Mouse (Mus musculus) left cerebral cortex, postnatal 25 days (tissue): ENCODE measurements around the gene Nrgn. TPM values are rescaled to one million over a fixed set of nuclear protein-coding genes. Genes with fewer than 3 reads are reported as not detected.

Experiments
- DNase-seq, 2 experiments: peaks; one replicate each; pipeline ENCODE4 v3.0.0; 2022; ENCODE audit warnings: low spot score in 2 of 2, mixed read lengths in 1 of 2
- intact Hi-C: fragments of 180-260 bp; cut with DNase I; formaldehyde crosslinking; loops from one replicate; pipeline ENCODE4 v1.15.1; 2025
- total RNA-seq, 2 experiments: library from RNA; stranded (reverse); gene quantifications; 2 replicates each; pipeline ENCODE4 v1.2.3; 2021

The Nrgn gene
- total RNA-seq = 1,000 to 10,000 TPM; 2,274 to 2,374 TPM

DNA sequence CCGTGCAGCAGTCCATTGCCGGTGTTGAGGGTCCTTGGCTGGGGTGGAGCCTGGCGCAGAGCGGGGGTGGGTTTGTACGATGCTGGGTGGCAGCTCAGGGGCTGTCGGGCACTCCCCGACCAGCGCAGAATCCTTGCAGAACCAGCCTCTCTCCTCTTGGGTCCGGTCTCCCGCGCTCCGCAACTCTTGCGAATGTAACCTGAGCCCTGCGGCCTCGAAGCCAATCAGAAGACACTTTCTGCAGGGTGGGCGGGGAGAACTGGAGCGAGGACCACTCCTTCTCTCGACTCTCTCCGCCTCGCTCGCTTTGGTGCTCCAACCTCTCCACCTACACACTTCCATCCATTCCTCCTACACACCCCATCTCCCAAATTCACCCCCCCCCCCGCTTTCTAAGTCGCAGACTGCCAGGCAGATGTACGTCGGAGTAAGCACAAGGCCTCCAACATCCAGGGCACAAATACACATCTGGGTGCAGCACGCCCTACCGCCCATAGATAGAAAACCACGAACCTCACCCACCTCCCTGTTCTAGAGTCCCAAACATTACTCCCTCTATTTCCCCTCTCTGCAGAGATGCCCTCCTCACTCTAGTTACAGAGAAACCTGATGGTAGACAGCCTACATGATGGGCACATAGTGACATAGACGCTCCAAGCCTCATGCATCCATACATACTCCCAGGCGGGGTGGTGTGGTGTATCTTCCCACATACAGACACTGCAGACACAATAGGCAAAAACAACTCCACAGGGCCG is at the start of gene Nrgn:
Gene Nrgn, minus strand, starts transcription at position 369 of the 758 bp plus-strand sequence.
- intact Hi-C loops = loop anchor here (1.0 to 5.0 kb wide), 3 partner anchors 16 to 125 kb away; partner anchors contain the start of gene Spa17
- peak; percentile 88 to 97 for DNase-seq

DNA sequence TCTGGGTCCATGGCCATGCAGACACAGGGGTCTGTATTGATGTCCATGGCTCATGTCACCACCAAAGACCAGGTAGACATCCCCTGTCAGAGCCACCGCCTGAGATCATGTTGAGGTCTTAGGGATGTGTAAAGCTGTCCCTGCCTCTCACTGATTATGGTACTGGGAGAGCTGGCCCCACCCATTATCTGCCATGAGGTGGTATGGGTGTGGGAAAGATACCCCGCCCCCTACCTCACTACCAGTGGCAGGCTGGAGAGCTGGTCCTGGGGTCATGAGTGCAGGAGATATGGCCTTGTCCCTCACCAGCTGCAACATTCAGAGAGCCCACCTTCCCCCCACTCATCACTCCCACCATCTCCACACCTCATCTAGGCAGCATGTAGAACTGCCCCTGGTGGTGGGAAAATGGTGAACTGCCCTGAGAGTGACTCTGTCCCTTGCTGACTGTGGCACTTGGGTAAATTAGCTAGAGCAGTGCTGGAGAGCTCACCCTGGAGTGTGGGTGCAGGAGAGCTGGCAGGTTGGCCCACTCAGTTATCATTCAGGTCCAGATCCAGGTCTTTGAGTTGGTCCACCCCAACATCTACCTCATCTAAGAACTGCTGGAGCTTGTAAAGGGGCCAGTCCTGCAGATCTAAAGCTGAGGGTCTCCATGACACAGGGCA is 48.0 kb upstream of the Nrgn start:
- intact Hi-C loops = no loop called here
- no peak for DNase-seq

DNA sequence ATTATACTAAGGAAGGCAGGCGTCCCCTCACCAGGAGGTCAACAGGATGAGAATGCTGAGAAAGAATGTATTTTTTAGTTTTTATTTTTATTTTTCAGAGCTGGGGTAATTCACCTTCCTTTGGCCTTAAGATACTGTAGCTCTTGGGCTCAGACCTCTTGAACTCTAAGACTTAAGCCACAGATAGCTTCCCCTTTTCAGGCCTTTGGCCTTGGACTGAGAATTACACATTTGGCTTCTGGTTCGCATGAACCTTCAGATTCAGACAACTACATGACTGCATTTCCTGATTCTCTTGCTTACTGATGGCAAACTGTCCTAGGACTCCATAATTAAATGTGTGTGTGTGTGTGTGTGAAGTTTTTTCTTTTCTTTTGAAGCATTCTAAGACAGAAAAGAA is 45.9 kb upstream of the Nrgn start:
- intact Hi-C loops = no loop called here
- DNase-seq = no peak

DNA sequence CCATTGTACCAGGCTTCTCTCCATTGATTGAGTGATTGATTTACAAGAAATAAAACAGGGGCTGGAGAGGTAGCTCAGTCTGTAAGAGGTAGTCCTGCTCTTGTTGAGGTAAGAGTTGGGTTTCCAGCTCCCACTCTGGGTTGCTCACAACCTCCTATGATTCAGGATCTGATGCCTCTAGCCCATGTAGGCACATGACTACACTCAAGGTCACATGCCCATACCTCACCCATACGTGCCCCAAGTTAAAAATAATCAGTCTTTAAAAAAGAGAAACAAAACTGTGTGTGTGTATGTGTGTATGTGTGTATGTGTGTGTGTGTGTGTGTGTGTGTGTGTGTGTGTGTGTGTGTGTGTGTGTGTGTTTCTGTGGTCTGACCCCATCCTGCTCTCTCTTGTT is 42.9 kb upstream of the Nrgn start:
- no peak for DNase-seq
- intact Hi-C loops = no loop called here

DNA sequence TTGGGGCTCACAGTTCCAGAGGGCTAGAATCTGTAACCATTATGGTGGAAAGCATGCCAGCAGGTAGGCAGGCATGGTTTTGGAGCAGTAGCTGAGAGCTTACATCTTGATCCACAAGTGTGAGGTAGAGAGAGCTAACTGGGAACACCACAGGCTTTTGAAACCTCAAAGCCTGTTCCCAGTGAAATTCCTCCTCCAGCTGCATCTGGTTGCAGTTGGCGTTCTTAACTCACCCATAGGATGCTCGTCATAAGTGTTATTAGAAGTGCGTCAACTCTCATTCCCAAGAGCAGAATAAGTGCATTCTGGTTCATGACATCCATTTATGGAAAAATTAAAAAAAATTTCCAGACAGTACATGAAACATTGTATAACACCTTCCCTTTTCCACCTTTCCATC is 41.0 kb upstream of the Nrgn start:
- intact Hi-C loops = no loop called here
- DNase-seq = peak in 1 of 2 experiments; percentile 51

DNA sequence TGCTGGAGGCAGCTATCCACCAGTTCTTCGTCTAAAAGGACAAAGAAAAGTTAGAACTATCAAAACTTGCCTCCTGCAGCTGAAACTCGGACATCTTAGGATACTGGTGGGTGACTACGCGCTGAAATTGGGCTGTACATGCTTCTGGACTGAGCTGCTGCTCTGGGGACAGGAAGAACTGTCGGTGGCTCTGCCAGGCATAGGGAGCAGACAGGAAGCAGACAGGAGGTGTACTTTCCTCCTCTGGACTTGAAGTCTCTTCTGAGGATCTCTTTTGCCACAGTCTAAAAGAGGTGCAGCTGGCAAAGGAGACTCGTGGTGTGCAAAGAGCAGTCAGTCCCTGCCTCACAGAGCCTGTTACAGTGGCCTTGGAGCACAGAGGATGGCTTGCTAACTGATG is 39.9 kb upstream of the Nrgn start:
- intact Hi-C loops = no loop called here
- no peak for DNase-seq

DNA sequence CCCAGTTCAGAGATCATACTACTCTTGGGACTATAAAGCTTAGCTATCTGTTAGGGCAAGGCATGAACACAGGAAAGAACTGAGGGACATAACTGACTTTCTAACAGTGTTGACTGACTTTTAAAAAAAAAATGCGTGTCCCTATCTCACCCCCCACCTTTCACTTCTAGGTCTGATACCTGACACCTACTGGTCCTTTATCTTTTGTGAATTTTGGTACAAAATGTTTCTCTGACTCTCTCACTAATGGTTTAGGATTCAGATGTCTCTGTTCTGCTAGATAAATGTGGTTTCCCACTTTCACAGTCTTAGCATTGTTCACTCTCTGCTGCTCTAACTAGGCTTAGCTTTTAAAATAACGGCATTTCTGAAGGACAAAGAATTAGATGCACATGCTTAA is 39.3 kb upstream of the Nrgn start:
- DNase-seq = no peak
- intact Hi-C loops = no loop called here

DNA sequence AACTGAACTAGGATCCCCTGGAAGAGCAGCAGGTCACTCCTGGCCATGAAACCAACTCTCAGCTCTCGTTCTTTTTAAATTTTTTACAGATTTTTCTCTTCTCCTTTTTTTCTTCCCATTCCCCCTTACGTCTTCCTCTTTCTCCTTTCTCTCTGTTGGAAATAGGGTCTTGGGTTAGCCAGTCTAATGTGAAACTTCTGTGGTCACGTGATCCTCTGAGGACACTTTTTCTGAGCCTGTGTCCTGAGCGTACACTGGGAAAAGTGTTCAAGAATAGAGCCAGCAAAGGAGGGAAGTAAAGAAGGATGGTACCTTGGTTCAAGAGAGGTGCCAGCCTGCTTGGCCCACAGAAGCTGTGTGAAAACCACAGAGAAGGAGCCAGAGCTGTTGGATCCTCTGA is 37.7 kb upstream of the Nrgn start:
- intact Hi-C loops = no loop called here
- DNase-seq = no peak

DNA sequence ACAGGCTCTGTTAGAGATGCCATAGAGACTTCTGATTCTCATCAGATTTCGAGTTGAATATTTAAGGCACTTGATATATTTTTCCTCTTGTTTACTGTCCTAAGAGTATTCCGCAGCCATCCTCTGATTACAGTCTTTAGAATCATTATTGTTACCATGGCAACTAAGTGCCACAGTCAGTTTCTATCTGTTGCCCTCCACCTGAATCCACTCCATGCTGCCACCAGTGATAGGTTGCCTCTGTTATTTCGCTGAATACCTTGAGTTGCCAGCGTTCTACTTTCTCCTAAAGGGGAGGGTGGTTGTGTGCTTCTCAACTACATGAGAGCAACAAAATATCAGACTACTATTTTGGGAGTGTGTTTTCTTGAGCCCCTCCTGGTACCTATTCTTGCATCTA is 34.0 kb upstream of the Nrgn start:
- intact Hi-C loops = no loop called here
- no peak for DNase-seq

DNA sequence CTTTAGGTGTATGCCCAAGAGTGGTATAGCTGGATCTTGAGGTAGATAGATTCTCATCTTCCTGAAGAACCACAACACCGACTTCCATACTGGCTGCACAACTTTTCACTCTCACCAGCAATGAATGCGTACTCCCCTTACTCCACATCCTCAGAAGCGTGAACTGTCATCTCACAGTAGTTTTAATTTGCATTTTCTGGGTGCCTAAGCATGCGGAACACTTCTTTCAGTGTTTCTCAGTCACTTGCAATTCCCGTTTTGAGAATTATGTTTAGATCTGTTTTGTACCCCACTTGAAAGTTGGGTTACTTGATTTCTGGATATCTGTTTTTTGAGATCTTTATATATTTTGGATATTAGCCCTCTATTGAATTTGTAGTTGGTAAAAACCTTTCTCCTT is 30.9 kb upstream of the Nrgn start:
- intact Hi-C loops = no loop called here
- DNase-seq = no peak

DNA sequence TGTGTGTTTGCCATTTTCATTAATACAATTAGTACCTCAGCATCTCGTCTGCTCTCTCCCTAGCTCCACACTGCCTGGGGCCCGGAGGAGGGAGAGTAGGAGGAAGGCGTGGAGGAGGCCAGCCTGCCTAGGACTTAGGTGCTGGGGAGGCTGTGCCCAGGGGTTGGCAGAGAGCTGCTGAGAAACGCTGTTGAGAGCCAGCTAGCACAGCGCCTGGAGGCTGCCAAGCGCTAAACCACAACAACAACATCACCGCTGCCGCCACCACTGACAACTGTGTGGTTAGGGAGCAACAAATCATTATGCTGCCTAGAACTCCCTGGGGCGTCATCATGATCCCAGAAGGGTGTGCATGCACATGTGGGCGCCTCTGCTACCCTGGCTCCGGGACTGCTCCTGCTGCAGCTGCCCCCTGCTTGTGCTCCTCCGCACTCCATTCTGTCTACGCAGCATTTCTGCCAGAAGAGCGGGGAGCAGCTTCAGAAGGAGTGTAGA is 23.8 kb upstream of the Nrgn start:
- DNase-seq = peak; percentile 71 to 81
- intact Hi-C loops = no loop called here

DNA sequence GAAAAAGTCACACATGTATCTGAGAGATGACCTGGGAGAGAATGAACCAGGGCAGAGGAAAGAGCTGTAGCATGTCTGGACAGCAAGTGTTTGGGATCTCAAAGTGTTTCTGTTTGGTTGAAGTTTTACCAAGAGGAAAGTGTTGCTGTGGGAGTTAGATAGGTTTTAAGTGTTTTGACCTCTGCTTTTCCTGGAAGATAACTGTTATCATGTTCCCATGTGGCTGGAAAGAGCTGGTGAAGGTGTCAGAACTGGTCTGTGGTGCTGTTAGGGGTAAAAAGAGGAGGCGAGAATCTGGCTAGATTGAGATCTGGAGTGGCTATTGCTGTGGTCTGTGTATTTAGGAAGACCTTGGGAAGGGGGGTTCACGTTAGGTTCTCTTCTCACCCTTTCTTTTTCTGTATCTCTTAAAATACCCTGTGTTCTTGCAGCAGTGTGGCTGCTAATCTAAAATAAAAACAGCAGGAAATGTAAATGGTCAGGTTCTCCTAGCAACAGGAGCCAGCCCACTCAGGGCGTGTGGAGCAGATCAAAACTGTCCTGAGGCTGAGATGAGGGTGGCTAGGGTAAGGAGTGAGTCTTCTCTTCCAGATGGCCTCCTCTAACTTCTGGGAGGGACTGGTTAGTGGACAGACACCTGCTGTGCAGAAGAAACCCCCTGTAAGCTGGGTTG is 19.6 kb upstream of the Nrgn start:
- intact Hi-C loops = no loop called here
- peak in 1 of 2 experiments; percentile 53 for DNase-seq

DNA sequence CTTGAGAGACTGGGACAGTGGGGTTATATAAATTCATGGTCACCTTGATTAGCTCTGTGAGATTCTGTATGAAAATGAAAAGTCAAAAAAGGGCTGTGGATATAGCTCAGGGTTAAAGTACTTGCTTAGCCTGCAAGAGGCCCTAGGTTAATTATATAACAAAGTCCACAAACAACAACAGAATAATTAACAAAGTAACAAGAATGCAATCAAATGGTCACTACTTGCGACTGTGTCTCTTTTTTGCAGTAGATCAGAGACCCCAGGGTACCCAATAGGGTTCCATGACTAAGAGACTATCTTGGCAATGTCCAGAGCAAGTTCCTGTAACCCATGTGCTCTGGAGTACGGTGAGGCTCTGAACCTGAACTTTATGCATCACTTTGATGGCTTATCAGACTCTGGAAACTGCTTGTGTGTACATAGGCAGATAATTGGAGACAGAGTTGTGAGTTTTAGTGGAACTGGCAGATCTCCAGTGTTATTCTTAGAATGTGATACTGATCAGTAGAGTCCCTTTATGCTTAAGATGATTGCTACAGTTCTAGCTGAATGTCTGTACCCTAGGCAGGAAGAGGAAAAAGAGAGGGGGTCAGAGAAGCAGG is 16.6 kb upstream of the Nrgn start:
- intact Hi-C loops = loop anchor here (2.0 to 5.0 kb wide), 3 partner anchors 55 to 363 kb away; no protein-coding TSS in a partner anchor

DNA sequence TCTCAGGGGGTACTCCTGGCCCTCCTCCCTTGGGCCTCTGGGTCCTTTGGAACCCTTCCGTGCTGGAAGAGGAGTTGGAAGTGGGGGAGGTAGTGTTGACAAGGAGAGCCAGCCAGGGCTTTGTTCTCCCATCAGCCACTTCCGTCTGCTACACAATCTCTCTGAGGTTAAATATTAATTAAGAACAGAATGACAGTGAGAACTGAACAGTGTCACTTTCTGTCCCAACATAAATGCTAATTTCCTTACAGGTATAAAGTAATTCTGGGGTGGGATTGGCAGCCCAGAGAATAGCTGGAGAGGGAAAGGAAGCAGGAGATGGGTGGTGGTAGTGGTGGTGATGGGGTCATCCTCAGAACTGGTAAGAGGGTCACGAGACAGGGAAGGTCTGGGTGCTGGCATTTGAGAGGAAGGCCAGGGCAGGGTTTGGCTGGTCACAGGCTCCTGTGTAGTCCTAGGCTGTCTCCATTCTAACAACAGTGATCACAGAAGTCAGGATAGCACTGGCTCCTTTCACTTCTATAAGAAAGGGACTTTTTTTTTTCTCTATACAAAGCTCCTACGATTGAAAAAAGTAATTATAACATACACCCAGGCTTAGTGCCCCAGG is 16.0 kb upstream of the Nrgn start:
- intact Hi-C loops = loop anchor here (1.0 to 5.0 kb wide), 5 partner anchors 12 to 364 kb away; partner anchors contain the start of gene Nrgn
- DNase-seq = no peak

More for the DNA sequence above, 16.6 kb upstream of the Nrgn start:
- peak in 1 of 2 experiments; percentile 6 for DNase-seq

DNA sequence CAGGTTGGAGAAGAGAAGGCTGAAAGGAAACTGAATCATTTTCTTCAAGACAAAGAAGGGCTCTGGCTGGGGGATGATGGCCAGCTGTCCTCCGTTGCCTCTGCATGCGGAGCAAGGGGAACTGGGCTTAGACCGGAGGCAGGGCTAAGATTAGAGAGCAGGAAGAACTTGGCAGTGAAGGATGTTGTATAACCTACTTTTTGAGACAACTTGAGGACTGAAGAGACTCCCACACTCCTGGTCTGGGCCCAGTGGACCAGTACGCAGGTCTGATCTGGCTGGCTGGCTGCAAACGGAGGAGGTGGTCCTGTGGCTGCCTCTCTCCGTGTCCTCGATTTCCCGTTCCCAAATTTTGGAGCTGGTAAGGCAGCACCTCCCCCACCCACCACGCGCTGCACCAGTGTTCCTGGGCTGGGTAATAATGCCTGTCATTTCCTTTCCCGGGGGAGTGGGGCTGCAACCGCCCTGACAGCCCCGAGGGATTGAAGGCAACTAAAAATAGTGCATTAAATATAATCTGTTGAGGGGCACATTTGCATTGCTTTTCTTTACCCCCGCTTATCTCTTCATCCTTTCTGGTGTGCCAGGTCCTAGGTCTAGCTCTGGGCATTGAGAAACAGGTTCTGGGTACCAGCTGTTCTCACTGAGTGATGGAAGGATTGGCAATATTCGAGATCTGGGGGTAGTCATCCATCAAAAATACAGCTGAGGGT is 15.3 kb upstream of the Nrgn start:
- peak in 1 of 2 experiments; percentile 95 for DNase-seq
- intact Hi-C loops = loop anchor here (1.0 to 5.0 kb wide), 5 partner anchors 12 to 364 kb away; partner anchors contain the start of gene Nrgn

DNA sequence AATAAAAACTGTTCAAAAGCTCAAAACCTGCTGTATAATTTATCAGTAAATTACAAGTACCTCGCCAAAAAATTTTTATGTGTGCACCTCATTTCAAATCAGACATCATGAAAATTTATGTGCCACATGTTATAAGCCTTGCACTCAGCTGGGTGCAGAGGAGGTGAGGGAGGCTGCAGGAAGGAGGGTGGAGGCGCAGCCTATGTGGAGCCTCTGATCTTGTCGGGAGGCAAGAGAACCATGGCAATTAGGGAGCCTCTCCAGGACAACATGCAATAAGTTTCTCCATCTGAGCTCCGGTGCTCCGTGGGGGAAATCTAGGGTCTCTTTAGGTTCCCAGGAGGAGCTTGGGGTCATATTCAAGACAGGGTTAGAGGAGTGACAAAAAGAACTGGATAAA is 14.8 kb upstream of the Nrgn start:
- DNase-seq = peak in 1 of 2 experiments; percentile 54
- intact Hi-C loops = loop anchor here (5.0 kb wide), 2 partner anchors 110 to 365 kb away; no protein-coding TSS in a partner anchor

DNA sequence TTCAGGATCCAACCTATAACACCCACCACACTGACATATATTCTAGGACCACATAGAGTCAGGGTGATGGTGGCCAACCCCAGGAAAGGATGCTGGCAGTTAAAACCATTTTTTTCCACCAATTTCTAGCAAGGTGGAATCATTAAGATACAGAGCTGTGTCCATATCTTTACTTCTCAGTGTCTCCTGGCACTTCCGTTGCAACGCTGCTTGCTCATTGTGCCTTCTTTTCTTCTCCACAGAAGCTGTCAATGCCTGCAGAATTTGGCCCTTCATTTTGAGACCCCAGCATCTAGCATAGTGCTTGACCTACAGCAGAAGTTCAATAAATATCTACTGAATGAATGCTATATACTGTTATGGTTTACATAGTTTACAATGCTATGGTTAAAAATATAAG is 14.3 kb upstream of the Nrgn start:
- DNase-seq = no peak
- intact Hi-C loops = loop anchor here (5.0 kb wide), 2 partner anchors 110 to 365 kb away; no protein-coding TSS in a partner anchor

DNA sequence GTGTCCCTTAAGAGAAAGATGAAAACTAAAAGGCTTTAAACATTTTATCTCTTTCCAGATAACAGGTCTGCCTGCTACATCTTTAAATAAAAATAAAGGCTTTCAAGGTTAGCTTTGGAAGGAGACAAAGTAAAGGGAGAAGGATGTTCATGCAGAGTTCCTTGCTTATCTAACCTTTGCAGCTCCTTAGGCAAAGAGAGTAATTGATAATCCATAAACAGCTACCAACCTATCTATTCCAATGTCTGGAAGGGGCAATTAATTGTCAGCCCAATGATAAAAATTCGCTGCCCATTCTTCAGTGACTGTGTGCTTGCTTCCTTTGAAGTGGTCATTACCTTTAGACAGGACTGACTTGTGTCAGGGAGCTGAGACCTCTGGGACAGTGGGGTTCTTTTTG is 11.1 kb upstream of the Nrgn start:
- peak in 1 of 2 experiments; percentile 0 for DNase-seq
- intact Hi-C loops = no loop called here

DNA sequence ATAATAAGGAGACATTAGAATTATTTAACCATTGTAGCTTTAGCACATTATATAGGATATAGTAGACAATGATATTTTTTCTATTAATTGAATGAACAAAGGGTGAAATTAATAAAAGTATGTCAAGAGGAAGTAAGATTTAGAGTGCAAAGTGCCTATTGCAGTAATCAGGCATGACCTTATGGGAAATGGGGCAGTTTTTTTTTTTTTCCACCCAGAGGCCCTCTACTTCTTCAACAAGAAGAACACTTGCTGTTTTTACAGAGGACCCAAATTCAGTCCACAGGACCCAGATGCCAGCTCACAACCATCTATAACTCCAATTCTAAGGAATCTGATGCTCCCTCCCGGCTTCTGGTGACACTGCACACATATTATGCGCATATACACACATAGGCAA is 7.9 kb upstream of the Nrgn start:
- intact Hi-C loops = no loop called here
- peak in 1 of 2 experiments; percentile 1 for DNase-seq
